Mouse (Mus musculus): Measurements from ENCODE around the gene Ccdc170. TPM values are rescaled to one million over a fixed set of nuclear protein-coding genes. Genes with fewer than 3 reads are reported as not detected.
"Not testable (repeated sequence)": the region's sequence is repeated elsewhere in the genome, so short reads cannot be mapped to it uniquely, and the experiment has no call there.

Ccdc170 gene
- polyA plus RNA-seq (2012; rRNA removed): not detected in 2 replicates

DNA sequence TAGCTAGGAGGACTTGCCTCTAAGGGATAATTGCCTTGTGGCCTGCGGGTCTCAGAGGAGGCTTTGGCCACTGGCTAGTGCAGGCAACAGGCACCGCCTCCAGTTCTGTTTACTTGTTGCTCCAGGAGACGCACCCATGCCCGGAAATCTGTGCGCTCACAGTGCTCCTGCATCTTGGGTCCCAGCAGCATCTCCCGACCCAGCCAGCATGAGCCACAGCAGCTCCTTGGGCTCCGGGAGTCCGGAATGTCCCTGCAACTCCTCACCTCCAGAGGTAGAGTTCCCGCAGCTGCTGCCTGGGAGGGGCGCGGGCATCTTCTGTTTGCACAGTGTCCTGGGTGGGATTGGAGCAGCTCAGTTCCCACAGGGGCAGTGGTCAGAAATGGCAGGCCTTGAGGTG is at the start of gene Ccdc170:
TSS of gene Ccdc170 (plus strand) at position 148 of the 400 bp plus-strand sequence.
- Histone ChIP-seq H3K4me1 (ENCODE audit: control insufficient read depth, insufficient read depth, insufficient read length, low read length) (no peaks in the 10 kb centered on the region), H3K27me3 (ENCODE audit: control insufficient read depth, insufficient read depth, low read length) (no peaks in the 10 kb centered on the region), H3K4me3 (ENCODE audit: low read depth, low read length) (no peak within 1 kb of the TSS), H3K27ac (ENCODE audit: insufficient read depth, low read depth, low read length) (no peak within 1 kb of the TSS), H3K36me3 (ENCODE audit: control insufficient read depth, insufficient read depth, low read length) (no peaks in the 10 kb centered on the region)
- TF ChIP-seq POLR2A (IDR thresholded peaks at IDR 0.05; ENCODE audit: low read depth, low read length) (no peak), CTCF (IDR thresholded peaks at IDR 0.05; ENCODE audit: extremely low read depth, insufficient read length, insufficient replicate concordance, low read depth, low read length) (no peak)
- 57% methylated on average over 11 of the region's 11 CpGs for WGBS

DNA sequence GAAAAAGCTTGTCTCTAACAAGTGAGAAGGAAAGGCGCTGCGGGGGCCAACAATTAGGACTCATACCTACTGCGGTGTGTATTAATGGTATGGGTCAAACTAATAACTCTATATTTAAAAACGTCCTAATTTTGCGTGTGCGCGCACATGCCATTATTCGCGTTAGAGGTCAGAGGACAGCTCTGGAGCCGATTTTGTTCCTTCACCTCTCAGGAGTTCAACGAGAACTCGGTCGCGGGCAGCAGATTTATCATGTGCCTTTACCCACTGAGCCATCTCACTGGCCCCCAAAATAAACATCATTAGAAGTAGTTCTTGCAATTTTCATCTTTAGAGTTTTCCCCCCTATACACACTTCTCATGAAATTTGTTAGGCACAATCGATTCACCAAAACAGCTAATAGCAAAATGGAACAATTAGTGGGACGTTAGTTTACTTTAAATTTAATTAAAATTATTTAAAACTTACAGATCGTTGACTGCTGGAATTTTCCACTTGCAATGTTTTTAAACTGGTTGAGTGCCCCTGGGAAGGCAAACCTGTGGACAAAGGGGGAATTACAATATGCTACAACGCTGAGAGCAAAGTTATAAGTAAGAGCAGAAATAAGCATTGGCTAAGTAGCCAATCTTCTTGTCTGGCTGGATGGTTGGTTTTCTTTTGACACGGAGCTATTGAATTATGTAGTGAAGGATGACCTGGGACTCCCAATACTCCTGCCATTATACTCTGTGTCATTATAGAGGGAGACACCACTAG is 49.1 kb upstream of the Ccdc170 start:
- Histone ChIP-seq H3K36me3 (ENCODE audit: control insufficient read depth, insufficient read depth, low read length) (peaks cover 10% of the 10 kb centered on the region), H3K27me3 (ENCODE audit: control insufficient read depth, insufficient read depth, low read length) (no peaks in the 10 kb centered on the region)
- WGBS: 5% methylated on average over 19 of the region's 19 CpGs

DNA sequence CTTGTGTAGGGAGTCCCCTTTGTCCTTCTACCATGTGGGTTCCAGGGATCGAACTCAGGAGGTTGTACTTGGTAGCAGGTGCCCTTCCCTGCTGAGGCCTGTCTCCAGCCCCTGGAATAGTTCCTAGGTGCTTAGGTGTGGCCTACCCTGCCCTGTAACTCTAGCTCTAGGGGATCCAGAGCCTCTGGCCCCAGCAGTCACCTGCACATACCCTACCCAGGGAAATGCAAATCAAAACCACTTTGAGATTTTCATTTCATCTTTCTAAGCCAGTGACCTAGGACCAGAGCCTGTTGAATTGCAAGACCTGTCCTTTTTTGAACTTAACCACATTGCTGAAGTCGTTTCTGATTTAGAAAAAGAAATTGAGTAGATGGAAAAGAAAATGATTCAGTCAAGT is 48.4 kb upstream of the Ccdc170 start:
- H3K4me1 ChIP-seq (ENCODE audit: control insufficient read depth, insufficient read depth, insufficient read length, low read length); H3K27ac ChIP-seq (ENCODE audit: insufficient read depth, low read depth, low read length); H3K4me3 ChIP-seq (ENCODE audit: low read depth, low read length); H3K27me3 ChIP-seq (ENCODE audit: control insufficient read depth, insufficient read depth, low read length): not testable (repeated sequence)
- 72% methylated on average over 2 of the region's 2 CpGs for WGBS
- peaks cover 13% of the 10 kb centered on the region for H3K36me3 ChIP-seq (ENCODE audit: control insufficient read depth, insufficient read depth, low read length)

More for the DNA sequence above, 49.1 kb upstream of the Ccdc170 start:
- H3K4me3 ChIP-seq (ENCODE audit: low read depth, low read length): peak overlapping the region; percentile 99
- H3K27ac ChIP-seq (ENCODE audit: insufficient read depth, low read depth, low read length): peak overlapping the region; percentile 98
- 0 out of 2 replicates have a peak, but pooled peaks cover 1% of the 10 kb centered on the region for H3K4me1 ChIP-seq (ENCODE audit: control insufficient read depth, insufficient read depth, insufficient read length, low read length)
- TF ChIP-seq CTCF (IDR thresholded peaks at IDR 0.05; ENCODE audit: extremely low read depth, insufficient read length, insufficient replicate concordance, low read depth, low read length): no peak
- TF ChIP-seq POLR2A (IDR thresholded peaks at IDR 0.05; ENCODE audit: low read depth, low read length): no peak

DNA sequence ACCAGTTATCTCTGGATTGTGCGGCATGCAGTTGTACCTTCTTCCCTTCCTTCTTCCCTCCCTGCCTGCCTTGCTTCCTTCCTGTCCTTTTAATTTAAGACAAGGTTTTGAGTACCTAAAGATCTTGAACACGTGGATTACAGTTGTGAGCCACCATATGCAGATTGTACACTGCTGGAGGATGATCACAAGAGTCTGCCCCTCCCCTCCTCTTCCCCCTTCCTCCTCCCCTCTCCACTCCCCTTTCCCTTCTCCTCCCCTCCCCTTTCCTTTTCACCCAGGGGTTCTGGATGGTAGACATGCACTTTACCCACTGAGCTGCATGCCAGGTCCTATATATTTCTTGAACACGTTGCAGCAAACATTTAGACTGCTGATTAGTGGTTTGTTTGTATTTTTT is 46.9 kb upstream of the Ccdc170 start:
- WGBS: 87% methylated on average over 3 of the region's 3 CpGs
- no peaks in the 10 kb centered on the region for H3K27me3 ChIP-seq (ENCODE audit: control insufficient read depth, insufficient read depth, low read length)

DNA sequence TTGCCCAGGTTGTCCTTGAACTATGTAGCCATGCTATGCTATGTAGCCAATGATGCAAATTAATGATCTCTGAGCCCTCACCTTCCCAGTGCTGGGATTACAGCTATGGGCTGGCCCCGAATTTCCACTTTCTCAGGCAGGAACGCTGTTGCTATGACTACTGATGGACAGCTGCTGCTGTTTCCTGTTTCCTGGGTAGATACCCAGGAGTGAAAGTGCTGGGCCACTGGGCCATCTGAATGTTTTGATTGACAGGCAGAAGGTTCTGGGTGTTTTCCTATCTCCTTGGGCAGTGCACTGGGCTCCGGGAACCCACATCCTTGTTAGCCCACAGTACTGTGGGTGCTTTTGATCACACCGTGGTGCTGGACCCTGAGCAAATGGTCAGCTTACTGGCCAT is 25.9 kb upstream of the Ccdc170 start:
- Histone ChIP-seq H3K27me3 (ENCODE audit: control insufficient read depth, insufficient read depth, low read length) (no peaks in the 10 kb centered on the region), H3K36me3 (ENCODE audit: control insufficient read depth, insufficient read depth, low read length) (peaks cover 23% of the 10 kb centered on the region), H3K27ac (ENCODE audit: insufficient read depth, low read depth, low read length) (no peak overlapping the region), H3K4me3 (ENCODE audit: low read depth, low read length) (no peak overlapping the region), H3K4me1 (ENCODE audit: control insufficient read depth, insufficient read depth, insufficient read length, low read length) (no peaks in the 10 kb centered on the region)
- no peak for TF ChIP-seq CTCF (IDR thresholded peaks at IDR 0.05; ENCODE audit: extremely low read depth, insufficient read length, insufficient replicate concordance, low read depth, low read length)
- no peak for TF ChIP-seq POLR2A (IDR thresholded peaks at IDR 0.05; ENCODE audit: low read depth, low read length)
- WGBS: 69% methylated on average over 4 of the region's 4 CpGs

More for the DNA sequence above, 46.9 kb upstream of the Ccdc170 start:
- peaks cover 22% of the 10 kb centered on the region for H3K36me3 ChIP-seq (ENCODE audit: control insufficient read depth, insufficient read depth, low read length)
- no peak for TF ChIP-seq CTCF (IDR thresholded peaks at IDR 0.05; ENCODE audit: extremely low read depth, insufficient read length, insufficient replicate concordance, low read depth, low read length)
- TF ChIP-seq POLR2A (IDR thresholded peaks at IDR 0.05; ENCODE audit: low read depth, low read length): no peak
- H3K4me1 ChIP-seq (ENCODE audit: control insufficient read depth, insufficient read depth, insufficient read length, low read length): 0 out of 2 replicates have a peak, but pooled peaks cover 1% of the 10 kb centered on the region
- H3K4me3 ChIP-seq (ENCODE audit: low read depth, low read length): no peak overlapping the region
- H3K27ac ChIP-seq (ENCODE audit: insufficient read depth, low read depth, low read length): no peak overlapping the region

DNA sequence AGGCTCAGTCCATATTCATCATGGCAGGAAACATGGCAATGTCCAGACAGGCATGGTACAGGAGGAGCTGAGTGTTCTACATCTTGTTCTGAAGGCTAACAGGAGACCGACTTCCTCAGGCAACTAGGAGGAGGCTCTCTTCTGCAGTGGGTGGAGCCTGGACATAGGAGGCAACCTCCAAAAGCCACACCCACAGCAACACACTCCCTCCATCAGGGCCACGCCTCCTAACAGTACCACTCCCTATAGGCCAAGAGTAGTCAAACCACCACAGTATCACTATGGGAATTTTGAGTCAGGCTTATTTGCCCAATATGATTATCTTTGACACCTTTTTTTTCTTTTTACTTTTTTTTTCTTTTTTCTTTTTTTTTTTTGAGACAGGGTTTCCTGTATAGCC is 22.1 kb upstream of the Ccdc170 start:
- peaks cover 3% of the 10 kb centered on the region for H3K36me3 ChIP-seq (ENCODE audit: control insufficient read depth, insufficient read depth, low read length)
- H3K27ac ChIP-seq (ENCODE audit: insufficient read depth, low read depth, low read length): no peak overlapping the region
- 90% methylated on average over 2 of the region's 2 CpGs for WGBS
- H3K4me3 ChIP-seq (ENCODE audit: low read depth, low read length): no peak overlapping the region
- TF ChIP-seq CTCF (IDR thresholded peaks at IDR 0.05; ENCODE audit: extremely low read depth, insufficient read length, insufficient replicate concordance, low read depth, low read length) (no peak), POLR2A (IDR thresholded peaks at IDR 0.05; ENCODE audit: low read depth, low read length) (no peak)
- no peaks in the 10 kb centered on the region for H3K27me3 ChIP-seq (ENCODE audit: control insufficient read depth, insufficient read depth, low read length)
- H3K4me1 ChIP-seq (ENCODE audit: control insufficient read depth, insufficient read depth, insufficient read length, low read length): no peaks in the 10 kb centered on the region

DNA sequence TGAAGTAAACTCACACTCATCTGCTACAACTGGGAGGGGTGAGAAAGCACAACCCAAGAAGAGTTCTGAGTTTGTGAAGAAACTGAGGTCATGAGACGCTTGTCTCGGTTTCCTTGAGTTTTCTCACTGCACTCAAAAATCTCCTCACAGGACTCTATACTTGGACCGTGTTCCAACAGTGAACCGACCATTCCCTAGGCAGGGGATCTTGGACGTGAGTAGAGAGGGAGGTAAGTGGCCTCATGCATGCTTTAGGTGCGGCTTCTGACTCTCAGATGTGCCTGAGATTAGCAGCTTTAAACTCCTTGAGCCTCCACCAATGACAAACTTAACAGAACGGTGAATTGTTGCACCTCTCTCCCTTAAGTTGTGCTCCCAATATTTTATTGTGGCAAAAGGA is 16.5 kb upstream of the Ccdc170 start:
- no peaks in the 10 kb centered on the region for H3K36me3 ChIP-seq (ENCODE audit: control insufficient read depth, insufficient read depth, low read length)
- TF ChIP-seq CTCF (IDR thresholded peaks at IDR 0.05; ENCODE audit: extremely low read depth, insufficient read length, insufficient replicate concordance, low read depth, low read length): no peak
- no peak overlapping the region for H3K27ac ChIP-seq (ENCODE audit: insufficient read depth, low read depth, low read length)
- no peak overlapping the region for H3K4me3 ChIP-seq (ENCODE audit: low read depth, low read length)
- H3K27me3 ChIP-seq (ENCODE audit: control insufficient read depth, insufficient read depth, low read length): no peaks in the 10 kb centered on the region
- H3K4me1 ChIP-seq (ENCODE audit: control insufficient read depth, insufficient read depth, insufficient read length, low read length): peaks cover 2% of the 10 kb centered on the region; the same call in 1 of the 2 replicates
- 67% methylated on average over 7 of the region's 7 CpGs for WGBS

All from small intestine, adult 2 months (tissue).